Mouse (Mus musculus) hindbrain, postnatal 0 days (tissue): ENCODE results near the gene Ankfy1. TPM values are rescaled to one million over a fixed set of nuclear protein-coding genes. Genes with fewer than 3 reads are reported as not detected.
"Not testable (repeated sequence)": the region's sequence is repeated elsewhere in the genome, so short reads cannot be mapped to it uniquely, and the experiment has no call there.

Experiments
- ATAC-seq: fragments of 200-750 bp; cut with Nextera tagmentation; 2 replicates; pipeline ENCODE4 v1.8.0; 2017; ENCODE audit warnings: mild to moderate bottlenecking, moderate TSS enrichment, moderate library complexity
- DNase-seq: peaks from one replicate; pipeline ENCODE4 v3.0.0-alpha.2; 2015; ENCODE audit warnings: low spot score
- H3K27ac ChIP-seq: fragments of 300-500 bp; sonication (generic); 2 replicates; pipeline ENCODE4 v1.5.1; 2014; ENCODE audit warnings: mild to moderate bottlenecking
- H3K27me3 ChIP-seq: fragments of 300-500 bp; sonication (generic); 2 replicates; pipeline ENCODE4 v1.6.1; 2014; ENCODE audit warnings: low read length, mixed read lengths; ENCODE audit not compliant: insufficient read depth
- H3K36me3 ChIP-seq: fragments of 300-500 bp; sonication (generic); 2 replicates; pipeline ENCODE4 v1.6.1; 2014; ENCODE audit warnings: low read length, mixed read lengths; ENCODE audit not compliant: insufficient read depth
- H3K4me1 ChIP-seq: fragments of 300-500 bp; sonication (generic); 2 replicates; pipeline ENCODE4 v1.6.1; 2014; ENCODE audit warnings: antibody characterized with exemption, low read length, mixed read lengths; ENCODE audit not compliant: insufficient read depth
- H3K4me2 ChIP-seq: fragments of 300-500 bp; sonication (generic); 2 replicates; pipeline ENCODE4 v1.6.1; 2014; ENCODE audit warnings: low read depth, mild to moderate bottlenecking, low read length, moderate library complexity, mixed read lengths
- H3K4me3 ChIP-seq: fragments of 300-500 bp; sonication (generic); 2 replicates; pipeline ENCODE4 v1.5.1; 2014; ENCODE audit warnings: low read length
- H3K9ac ChIP-seq: fragments of 300-500 bp; sonication (generic); replicated peaks from 2 replicates; pipeline ENCODE4 v1.6.1; 2014; ENCODE audit warnings: mild to moderate bottlenecking, low read length, moderate library complexity, mixed read lengths
- H3K9me3 ChIP-seq: fragments of 300-500 bp; sonication (generic); 2 replicates; pipeline ENCODE4 v1.6.1; 2016; ENCODE audit warnings: low read length, mixed read lengths
- CTCF ChIP-seq: IDR thresholded peaks from 2 replicates; pipeline ENCODE4 v1.5.1; 2016; ENCODE audit warnings: antibody characterized with exemption, control low read depth, low read depth
- whole genome bisulfite sequencing: fragments of 180-500 bp; shearing (Covaris S2); extraction: QIAGEN DNeasy Blood & Tissue Kit; methylation state at CpG from one replicate; pipeline ENCODE4 v1.1.7; 2014; 5-methylcytosine and 5-hydroxymethylcytosine counted together
- polyA plus RNA-seq: library from polyadenylated mRNA; unstranded; fragments of >200 nt; fragmentation: Nextera tagmentation; extraction: Ambion mirVana; gene quantifications from 2 replicates; pipeline ENCODE4 v1.2.1, GENCODE M21; 2015
- total RNA-seq: library from RNA; depleted of rRNA; stranded (reverse); fragments of >200 nt; gene quantifications from 2 replicates; pipeline ENCODE4 v1.2.3, GENCODE M21; 2014

Ankfy1 gene
- total and polyA plus RNA-seq, 2 experiments from 2014 or later, result 16.0 to 42.8 TPM

GRCm38 (mm10) chr11:72735519-72735860, 45.7 kb downstream of the Ankfy1 start:
- H3K4me2 ChIP-seq, result no peak overlapping the region
- peaks cover 35% of the 10 kb centered on the region for H3K36me3 ChIP-seq
- WGBS, result 84% methylated on average over 2 of the region's 2 CpGs
- TF ChIP-seq CTCF, result no peak
- H3K9ac ChIP-seq, result no peak overlapping the region
- ATAC-seq, result no peak
- no peaks in the 10 kb centered on the region for H3K9me3 ChIP-seq
- no peaks in the 10 kb centered on the region for H3K4me1 ChIP-seq
- H3K27me3 ChIP-seq, result no peaks in the 10 kb centered on the region
- no peak overlapping the region for H3K4me3 ChIP-seq
- no peak for DNase-seq
- no peak overlapping the region for H3K27ac ChIP-seq

DNA sequence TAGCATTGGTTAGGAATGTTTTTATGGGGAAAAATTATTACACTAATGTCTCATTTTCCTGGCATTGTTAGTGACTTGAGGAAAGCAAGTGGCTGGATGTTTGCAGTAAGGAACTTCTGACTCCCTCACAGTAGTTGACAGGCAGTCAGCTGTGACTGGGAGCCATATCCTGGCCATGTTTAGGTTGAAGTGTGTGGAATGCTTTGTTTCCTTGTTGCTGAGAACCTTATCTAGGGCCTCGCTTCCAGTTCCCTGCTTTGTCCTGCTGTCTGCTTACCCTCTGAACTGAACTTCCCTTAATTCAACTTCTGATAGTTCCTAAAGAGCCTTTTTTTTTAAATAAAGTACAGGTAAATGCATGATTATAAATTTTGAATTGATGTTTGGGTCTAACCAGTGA, 46.5 kb downstream of the Ankfy1 start:
- Histone ChIP-seq H3K27me3 (no peaks in the 10 kb centered on the region), H3K36me3 (peaks cover 28% of the 10 kb centered on the region), H3K9ac (no peak overlapping the region), H3K27ac (no peak overlapping the region), H3K4me1 (no peaks in the 10 kb centered on the region), H3K4me3 (no peak overlapping the region), H3K9me3 (no peaks in the 10 kb centered on the region), H3K4me2 (no peak overlapping the region)
- DNase-seq (no peak), ATAC-seq (no peak)
- WGBS, result 65% methylated on average over 1 of the region's 1 CpGs
- no peak for TF ChIP-seq CTCF

GRCm38 (mm10) chr11:72737517-72737916, 47.7 kb downstream of the Ankfy1 start:
- H3K4me2 ChIP-seq, H3K4me1 ChIP-seq, H3K27ac ChIP-seq, H3K9me3 ChIP-seq, H3K4me3 ChIP-seq, H3K27me3 ChIP-seq, H3K9ac ChIP-seq, ATAC-seq: not testable (repeated sequence)
- TF ChIP-seq CTCF, result peak; percentile 60
- peaks cover 16% of the 10 kb centered on the region for H3K36me3 ChIP-seq
- peak; percentile 18 for DNase-seq
- 89% methylated on average over 5 of the region's 5 CpGs for WGBS

DNA sequence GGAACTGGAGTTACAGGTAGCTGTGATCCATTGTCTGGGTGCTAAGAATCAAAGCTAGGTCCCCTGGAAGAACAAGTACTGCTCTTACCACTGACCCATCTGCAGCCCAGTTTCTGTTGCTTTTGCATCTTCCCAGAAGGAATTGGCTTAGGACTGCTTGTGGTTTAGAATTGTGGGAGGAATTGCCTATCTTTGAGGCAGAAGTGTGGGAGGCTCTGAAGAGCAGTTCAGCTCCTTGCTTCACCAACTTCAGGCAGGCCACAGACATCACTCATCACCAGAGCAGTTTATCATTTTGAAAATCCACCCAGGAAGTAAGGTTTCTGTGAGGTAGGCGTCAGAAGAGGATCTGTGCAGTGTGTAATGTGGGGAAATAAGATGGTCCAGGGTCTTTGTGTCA, 49.2 kb downstream of the Ankfy1 start:
- no peak for ATAC-seq
- Histone ChIP-seq H3K4me3 (no peak overlapping the region), H3K9me3 (no peaks in the 10 kb centered on the region), H3K36me3 (peaks cover 23% of the 10 kb centered on the region), H3K9ac (no peak overlapping the region), H3K4me2 (no peak overlapping the region), H3K27ac (no peak overlapping the region), H3K4me1 (no peaks in the 10 kb centered on the region), H3K27me3 (no peaks in the 10 kb centered on the region)
- TF ChIP-seq CTCF, result no peak
- no peak for DNase-seq
- WGBS, result 90% methylated on average over 1 of the region's 1 CpGs

DNA sequence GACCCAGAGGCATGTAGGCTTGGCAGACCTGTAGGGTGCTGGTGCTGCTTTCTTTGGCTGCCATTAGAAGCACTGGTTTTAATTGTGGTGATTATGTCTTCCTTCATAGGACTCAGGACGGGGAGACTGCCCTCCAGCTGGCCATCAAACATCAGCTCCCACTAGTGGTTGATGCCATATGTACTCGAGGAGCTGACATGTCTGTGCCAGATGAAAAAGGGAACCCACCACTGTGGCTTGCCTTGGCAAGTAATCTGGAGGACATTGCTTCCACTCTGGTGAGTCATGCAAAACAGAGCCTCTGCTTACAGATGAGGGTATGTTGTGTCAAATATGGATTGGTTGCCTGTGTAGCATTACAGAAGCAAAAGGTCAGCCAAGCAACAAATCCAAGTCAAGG, 62.1 kb downstream of the Ankfy1 start:
- Histone ChIP-seq H3K9me3 (no peaks in the 10 kb centered on the region), H3K4me1 (no peaks in the 10 kb centered on the region), H3K27me3 (no peaks in the 10 kb centered on the region), H3K4me3 (no peak overlapping the region), H3K9ac (no peak overlapping the region), H3K36me3 (peaks cover 81% of the 10 kb centered on the region), H3K27ac (no peak overlapping the region), H3K4me2 (no peak overlapping the region)
- WGBS, result 30% methylated on average over 2 of the region's 2 CpGs
- DNase-seq, result peak; percentile 8
- TF ChIP-seq CTCF, result peak; percentile 48
- ATAC-seq, result no peak

- H3K9ac ChIP-seq, result no peak overlapping the region
- no peak for ATAC-seq
- H3K27ac ChIP-seq, result no peak overlapping the region
- 82% methylated on average over 5 of the region's 5 CpGs for WGBS
- H3K4me1 ChIP-seq, result no peaks in the 10 kb centered on the region
- no peak for TF ChIP-seq CTCF
- no peak for DNase-seq
- H3K4me3 ChIP-seq, result no peak overlapping the region
- no peaks in the 10 kb centered on the region for H3K27me3 ChIP-seq
- H3K9me3 ChIP-seq, result no peaks in the 10 kb centered on the region
- no peak overlapping the region for H3K4me2 ChIP-seq
- peaks cover 83% of the 10 kb centered on the region for H3K36me3 ChIP-seq
Observed at GRCm38 (mm10) chr11:72758316-72758715, 68.5 kb downstream of the Ankfy1 start.

GRCm38 (mm10) chr11:72759581-72759980, 69.8 kb downstream of the Ankfy1 start:
- Histone ChIP-seq H3K36me3 (peaks cover 90% of the 10 kb centered on the region), H3K4me1 (no peaks in the 10 kb centered on the region), H3K9ac (no peak overlapping the region), H3K4me3 (no peak overlapping the region), H3K27ac (no peak overlapping the region), H3K4me2 (no peak overlapping the region), H3K27me3 (no peaks in the 10 kb centered on the region), H3K9me3 (no peaks in the 10 kb centered on the region)
- no peak for TF ChIP-seq CTCF
- DNase-seq (no peak), ATAC-seq (no peak)
- WGBS, result 93% methylated on average over 6 of the region's 6 CpGs
